Mouse (Mus musculus): ENCODE results near the gene Neurl2.

GRCm38 (mm10) chr2:164861094-164861493, 27.8 kb upstream of the Neurl2 start:
- TF ChIP-seq GATA1 (IDR thresholded peaks at IDR 0.05; ENCODE audit: borderline replicate concordance, low read length) (no peak), FLI1 (IDR thresholded peaks at IDR 0.05; ENCODE audit: low read length) (no peak)
